Mouse (Mus musculus) embryonic facial prominence, embryonic 13.5 days (tissue): ENCODE data around the gene Mettl24. TPM values are rescaled to one million over a fixed set of nuclear protein-coding genes. Genes with fewer than 3 reads are reported as not detected.

Experiments used
- ATAC-seq: fragments of 200-750 bp; cut with Nextera tagmentation; 2 replicates; pipeline ENCODE4 v1.8.0; 2017; ENCODE audit warnings: low read depth; ENCODE audit not compliant: insufficient number of reproducible peaks, insufficient read depth, low FRiP score, low TSS enrichment
- H3K27ac ChIP-seq: fragments of 300-500 bp; sonication (generic); 2 replicates; pipeline ENCODE4 v1.5.1; 2015; ENCODE audit warnings: moderate library complexity, mild to moderate bottlenecking, inconsistent platforms
- H3K27me3 ChIP-seq: fragments of 300-500 bp; sonication (generic); 2 replicates; pipeline ENCODE4 v1.6.1; 2015; ENCODE audit warnings: mild to moderate bottlenecking, inconsistent platforms
- H3K36me3 ChIP-seq: fragments of 300-500 bp; sonication (generic); 2 replicates; pipeline ENCODE4 v1.6.1; 2015; ENCODE audit warnings: mild to moderate bottlenecking, inconsistent platforms
- H3K4me1 ChIP-seq: fragments of 300-500 bp; sonication (generic); 2 replicates; pipeline ENCODE4 v1.6.1; 2015; ENCODE audit warnings: inconsistent platforms
- H3K4me2 ChIP-seq: fragments of 300-500 bp; sonication (generic); 2 replicates; pipeline ENCODE4 v1.6.1; 2015; ENCODE audit warnings: moderate library complexity, mild to moderate bottlenecking, inconsistent platforms
- H3K4me3 ChIP-seq: fragments of 300-500 bp; sonication (generic); 2 replicates; pipeline ENCODE4 v1.5.1; 2015; ENCODE audit warnings: mild to moderate bottlenecking, inconsistent platforms
- H3K9ac ChIP-seq: fragments of 300-500 bp; sonication (generic); 2 replicates; pipeline ENCODE4 v1.6.1; 2015; ENCODE audit warnings: mild to moderate bottlenecking, inconsistent platforms
- H3K9me3 ChIP-seq: fragments of 300-500 bp; sonication (generic); 2 replicates; pipeline ENCODE4 v1.6.1; 2016; ENCODE audit warnings: inconsistent platforms
- WGBS: fragments of 180-500 bp; shearing (Covaris S2); methylation state at CpG from one replicate; pipeline ENCODE4 v1.1.7; 2015; ENCODE audit warnings: mixed read lengths; 5-methylcytosine and 5-hydroxymethylcytosine counted together
- polyA plus RNA-seq: library from polyadenylated mRNA; unstranded; fragments of >200 nt; fragmentation: Nextera tagmentation; extraction: Ambion mirVana; gene quantifications from 2 replicates; pipeline ENCODE4 v1.2.1, GENCODE M21; 2015

Gene Mettl24
- polyA plus RNA-seq, 1 experiment from 2014 or later, result 2.0 TPM

DNA sequence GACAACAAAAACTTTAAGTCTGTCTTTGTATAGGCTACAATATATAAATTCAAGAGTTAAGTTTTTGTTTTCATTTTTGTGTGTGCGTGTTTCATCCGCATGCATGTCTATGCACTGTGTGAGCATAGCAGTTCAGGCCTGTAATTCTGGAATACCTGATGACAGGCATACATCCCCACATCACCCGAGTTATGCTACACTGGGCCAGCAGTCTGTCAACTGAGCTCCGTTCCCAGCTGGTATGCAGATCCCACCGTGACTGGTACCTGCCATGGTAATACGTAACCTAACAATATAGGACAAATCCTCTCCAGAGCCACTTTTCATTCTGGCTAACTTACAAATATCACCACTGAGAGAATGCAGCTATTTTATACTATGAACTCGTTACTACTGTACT, 173.6 kb downstream of the Mettl24 start:
- H3K9ac ChIP-seq, result no peak overlapping the region
- H3K4me3 ChIP-seq, result no peak overlapping the region
- H3K27me3 ChIP-seq, result no peaks in the 10 kb centered on the region
- H3K4me2 ChIP-seq, result no peak overlapping the region
- no peaks in the 10 kb centered on the region for H3K4me1 ChIP-seq
- WGBS, result 85% methylated on average over 7 of the region's 7 CpGs
- H3K27ac ChIP-seq, result no peak overlapping the region
- H3K36me3 ChIP-seq, result peaks cover 7% of the 10 kb centered on the region; the same call in 1 of the 2 replicates
- H3K9me3 ChIP-seq, result no peaks in the 10 kb centered on the region
- no peak for ATAC-seq

DNA sequence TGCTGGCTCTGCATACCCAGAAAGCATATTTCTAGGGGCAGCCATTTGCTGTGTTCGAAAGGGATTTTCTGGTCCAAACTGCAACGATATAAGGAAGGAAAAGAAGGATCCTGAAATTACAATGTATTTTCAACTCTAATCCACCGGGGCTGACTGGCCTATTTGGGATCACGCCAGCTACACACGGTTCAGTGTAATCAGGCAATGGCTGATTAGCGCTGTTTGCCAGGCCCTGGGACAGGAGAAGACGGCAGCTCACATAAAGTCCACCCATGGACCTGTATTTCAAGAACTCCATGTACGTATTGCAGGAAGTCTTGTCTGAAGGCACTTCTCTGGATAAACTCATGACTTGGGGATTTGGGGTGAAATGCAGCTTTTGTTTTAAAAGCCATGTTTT, 174.5 kb downstream of the Mettl24 start:
- Histone ChIP-seq H3K4me3 (no peak overlapping the region), H3K27ac (no peak overlapping the region), H3K4me1 (no peaks in the 10 kb centered on the region), H3K27me3 (no peaks in the 10 kb centered on the region), H3K36me3 (peaks cover 3% of the 10 kb centered on the region; the same call in 1 of the 2 replicates), H3K4me2 (no peak overlapping the region), H3K9ac (no peak overlapping the region), H3K9me3 (no peaks in the 10 kb centered on the region)
- 79% methylated on average over 8 of the region's 8 CpGs for WGBS
- no peak for ATAC-seq

Other genes starting within 250 kb of the Mettl24 start
- gene Slc22a16, start 112.9 kb upstream of the Mettl24 start, polyA plus RNA-seq, result not detected in 2 replicates
- 0.33 and 0.66 TPM in 2 replicates for gene Ddo, start 53.3 kb upstream of the Mettl24 start, polyA plus RNA-seq
- 37.1 and 39.7 TPM in 2 replicates for gene Cdc40, start 200.0 kb downstream of the Mettl24 start, polyA plus RNA-seq
- gene Wasf1, start 200.2 kb downstream of the Mettl24 start, polyA plus RNA-seq, result 27.3 and 29.1 TPM in 2 replicates